Mouse (Mus musculus) brain, embryonic 14.5 days (tissue): ENCODE measurements around the gene Snd1.
A peak's percentile ranks its signal among the peaks of the same experiment; 100 is the strongest.

Source experiments
- CTCF ChIP-seq: fragments of 200-500 bp; IDR thresholded peaks from 2 replicates; pipeline ENCODE4 v1.5.1; 2012; ENCODE audit warnings: inconsistent platforms, mild to moderate bottlenecking, moderate library complexity, borderline replicate concordance; ENCODE audit not compliant: insufficient read depth, insufficient read length; ENCODE audit errors: extremely low read depth
- POLR2A ChIP-seq: fragments of 200-500 bp; IDR thresholded peaks from 2 replicates; pipeline ENCODE4 v1.6.1; 2012; ENCODE audit warnings: mild to moderate bottlenecking, inconsistent platforms, borderline replicate concordance; ENCODE audit not compliant: poor library complexity, insufficient read depth, insufficient read length, severe bottlenecking; ENCODE audit errors: extremely low read depth

GRCm38 (mm10) chr6:28836600-28836999 is 361.7 kb downstream of the Snd1 start:
- TF ChIP-seq CTCF, result peak; percentile 62; the same call in 1 of the 2 replicates
- TF ChIP-seq POLR2A, result no peak
